Mouse (Mus musculus) lung, postnatal 0 days (tissue): ENCODE measurements around the gene Ehf. TPM values are rescaled to one million over a fixed set of nuclear protein-coding genes. Genes with fewer than 3 reads are reported as not detected.
A peak's percentile ranks its signal among the peaks of the same experiment; 100 is the strongest.

Source experiments
- ATAC-seq: fragments of 200-750 bp; cut with Nextera tagmentation; 2 replicates; pipeline ENCODE4 v1.8.0; 2017; ENCODE audit warnings: moderate library complexity
- DNase-seq: peaks from one replicate; pipeline ENCODE4 v3.0.0-alpha.2; 2016; ENCODE audit warnings: low spot score
- H3K27ac ChIP-seq: fragments of 300-500 bp; sonication (generic); 2 replicates; pipeline ENCODE4 v1.5.1; 2014; ENCODE audit warnings: antibody characterized with exemption, mild to moderate bottlenecking, low read length, mixed read lengths
- H3K27me3 ChIP-seq: fragments of 300-500 bp; sonication (generic); replicated peaks from 2 replicates; pipeline ENCODE4 v1.6.1; 2014; ENCODE audit warnings: low read length, mixed read lengths; ENCODE audit not compliant: insufficient read depth
- H3K36me3 ChIP-seq: fragments of 300-500 bp; sonication (generic); 2 replicates; pipeline ENCODE4 v1.6.1; 2014; ENCODE audit warnings: low read length, mixed read lengths; ENCODE audit not compliant: insufficient read depth
- H3K4me1 ChIP-seq: fragments of 300-500 bp; sonication (generic); 2 replicates; pipeline ENCODE4 v1.6.1; 2014; ENCODE audit warnings: antibody characterized with exemption, low read depth, low read length, mixed read lengths; ENCODE audit not compliant: insufficient read depth
- H3K4me2 ChIP-seq: fragments of 300-500 bp; sonication (generic); replicated peaks from 2 replicates; pipeline ENCODE4 v1.6.1; 2014; ENCODE audit warnings: low read depth, mild to moderate bottlenecking, low read length, moderate library complexity, mixed read lengths
- H3K4me3 ChIP-seq: fragments of 300-500 bp; sonication (generic); 2 replicates; pipeline ENCODE4 v1.5.1; 2014; ENCODE audit warnings: low read depth, low read length
- H3K9ac ChIP-seq: fragments of 300-500 bp; sonication (generic); replicated peaks from 2 replicates; pipeline ENCODE4 v1.6.1; 2014; ENCODE audit warnings: low read depth, mild to moderate bottlenecking
- H3K9me3 ChIP-seq: fragments of 300-500 bp; sonication (generic); 2 replicates; pipeline ENCODE4 v1.6.1; 2016; ENCODE audit warnings: low read length, mixed read lengths
- CTCF ChIP-seq: IDR thresholded peaks from 2 replicates; pipeline ENCODE4 v1.5.1; 2016; ENCODE audit warnings: antibody characterized with exemption, mild to moderate bottlenecking
- EP300 ChIP-seq: IDR thresholded peaks from 2 replicates; pipeline ENCODE4 v1.6.1; 2016; ENCODE audit warnings: antibody characterized with exemption, mild to moderate bottlenecking, control low read depth
- WGBS: fragments of 180-500 bp; shearing (Covaris S2); extraction: QIAGEN DNeasy Blood & Tissue Kit; methylation state at CpG from one replicate; pipeline ENCODE4 v1.1.7; 2014; 5-methylcytosine and 5-hydroxymethylcytosine counted together
- polyA plus RNA-seq: library from polyadenylated mRNA; unstranded; fragments of >200 nt; fragmentation: Nextera tagmentation; extraction: Ambion mirVana; gene quantifications from 2 replicates; pipeline ENCODE4 v1.2.1, GENCODE M21; 2015

Ehf gene
- polyA plus RNA-seq, 1 experiment from 2014 or later = 4.9 TPM

DNA sequence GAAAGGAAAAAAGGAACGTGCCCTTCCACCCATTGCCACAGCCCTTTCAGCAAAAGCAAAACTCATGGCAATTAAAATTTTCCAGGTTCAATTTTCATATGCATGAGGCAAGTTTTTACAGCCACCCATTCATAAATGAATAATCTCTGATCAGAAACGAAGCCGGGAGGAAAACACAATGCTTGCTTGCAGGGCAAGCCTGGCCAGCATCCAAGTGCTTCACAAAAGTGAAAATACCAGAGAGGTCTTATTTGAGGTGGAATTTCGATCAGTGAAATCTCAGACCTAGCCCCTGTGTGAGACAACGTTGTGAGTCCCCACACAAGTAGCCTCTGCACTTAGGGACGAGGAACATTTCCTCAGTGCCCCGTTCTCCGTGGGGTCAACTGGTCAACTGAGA is 19.3 kb downstream of the Ehf start:
- Histone ChIP-seq H3K4me2 (0 out of 2 replicates have a peak overlapping the region, but pooled peaks have one; percentile 8), H3K4me1 (peaks cover 6% of the 10 kb centered on the region), H3K27me3 (no peaks in the 10 kb centered on the region), H3K4me3 (no peak overlapping the region), H3K36me3 (no peaks in the 10 kb centered on the region), H3K27ac (no peak overlapping the region; the same call in 1 of the 2 replicates), H3K9ac (no peak overlapping the region), H3K9me3 (no peaks in the 10 kb centered on the region)
- DNase-seq (peak; percentile 33), ATAC-seq (no peak)
- WGBS = 38% methylated on average over 8 of the region's 8 CpGs
- no peak for TF ChIP-seq EP300
- no peak for TF ChIP-seq CTCF

DNA sequence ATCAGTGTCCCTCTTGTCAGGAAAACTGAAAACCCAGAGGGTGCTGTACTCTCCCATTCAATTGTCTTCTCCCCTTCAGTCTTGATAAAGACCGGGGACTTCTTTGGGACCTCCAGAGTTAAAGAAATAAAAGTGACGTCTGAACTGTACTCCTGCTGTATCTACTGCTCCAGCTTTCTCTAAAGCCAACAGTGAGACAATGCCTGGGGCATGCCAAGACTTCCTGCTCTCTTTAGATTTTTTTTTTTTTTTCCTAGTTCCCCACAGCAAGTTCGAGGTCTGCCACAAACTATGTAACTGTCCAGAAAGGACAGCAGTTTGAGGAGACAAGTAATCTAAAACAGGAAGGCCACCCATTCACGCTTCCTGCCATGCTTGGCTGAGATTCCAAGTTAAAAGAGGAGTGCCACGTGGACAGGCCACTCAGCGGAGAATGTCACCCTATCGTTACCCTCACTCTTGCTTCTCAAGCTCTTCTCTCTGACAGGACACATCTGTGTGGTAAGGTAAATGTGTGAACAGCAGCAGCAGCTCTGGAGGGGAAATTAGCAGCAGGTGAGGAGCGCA is 20.8 kb downstream of the Ehf start:
- DNase-seq = peak; percentile 57
- H3K27ac ChIP-seq = no peak overlapping the region
- no peaks in the 10 kb centered on the region for H3K9me3 ChIP-seq
- no peak overlapping the region for H3K9ac ChIP-seq
- no peaks in the 10 kb centered on the region for H3K27me3 ChIP-seq
- no peak overlapping the region for H3K4me2 ChIP-seq
- no peaks in the 10 kb centered on the region for H3K36me3 ChIP-seq
- H3K4me3 ChIP-seq = no peak overlapping the region
- WGBS = 16% methylated on average over 8 of the region's 8 CpGs
- H3K4me1 ChIP-seq = peaks cover 6% of the 10 kb centered on the region
- no peak for TF ChIP-seq CTCF
- no peak for TF ChIP-seq EP300
- ATAC-seq = peak; percentile 39

- H3K36me3 ChIP-seq = no peaks in the 10 kb centered on the region
- H3K27ac ChIP-seq = no peak overlapping the region
- H3K4me2 ChIP-seq = no peak overlapping the region
- H3K4me3 ChIP-seq = no peak overlapping the region
- ATAC-seq (no peak), DNase-seq (no peak)
- H3K9me3 ChIP-seq = no peaks in the 10 kb centered on the region
- H3K27me3 ChIP-seq = no peaks in the 10 kb centered on the region
- H3K9ac ChIP-seq = no peak overlapping the region
- TF ChIP-seq EP300 (no peak), CTCF (no peak)
- WGBS = 100% methylated on average over 1 of the region's 1 CpGs
- peaks cover 9% of the 10 kb centered on the region for H3K4me1 ChIP-seq
These were observed 23.2 kb downstream of the Ehf start for GRCm38 (mm10) chr2:103279927-103280326.

GRCm38 (mm10) chr2:103278476-103278875 is 24.6 kb downstream of the Ehf start:
- no peak overlapping the region for H3K27ac ChIP-seq
- no peaks in the 10 kb centered on the region for H3K36me3 ChIP-seq
- H3K4me3 ChIP-seq = no peak overlapping the region
- H3K9me3 ChIP-seq = no peaks in the 10 kb centered on the region
- TF ChIP-seq CTCF = no peak
- 72% methylated on average over 1 of the region's 1 CpGs for WGBS
- H3K4me1 ChIP-seq = peaks cover 5% of the 10 kb centered on the region
- no peak overlapping the region for H3K4me2 ChIP-seq
- H3K27me3 ChIP-seq = no peaks in the 10 kb centered on the region
- H3K9ac ChIP-seq = no peak overlapping the region
- no peak for ATAC-seq
- no peak for DNase-seq

DNA sequence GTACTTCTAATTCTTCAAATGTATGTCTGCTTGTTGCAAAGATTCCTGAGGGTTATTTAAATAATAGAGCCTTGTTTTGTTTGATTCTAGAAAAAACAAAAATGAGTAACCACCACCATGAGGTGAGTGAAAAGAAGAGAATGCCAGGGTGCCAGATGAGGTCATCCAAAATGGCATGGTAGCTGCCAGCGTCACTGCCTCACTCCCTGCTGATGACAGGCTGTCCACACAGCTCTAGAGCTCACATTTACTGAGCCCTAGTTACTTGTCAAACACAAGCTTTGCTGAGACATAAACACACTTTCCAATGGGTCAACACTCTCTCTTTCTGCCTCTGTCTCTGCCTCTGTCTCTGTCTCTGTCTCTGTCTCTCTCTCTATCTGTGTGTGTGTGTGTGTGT is 25.3 kb downstream of the Ehf start:
- Histone ChIP-seq H3K4me3 (no peak overlapping the region), H3K4me1 (peaks cover 2% of the 10 kb centered on the region; the same call in 1 of the 2 replicates), H3K9ac (no peak overlapping the region), H3K27ac (no peak overlapping the region), H3K27me3 (no peaks in the 10 kb centered on the region), H3K36me3 (no peaks in the 10 kb centered on the region), H3K9me3 (no peaks in the 10 kb centered on the region), H3K4me2 (no peak overlapping the region)
- no peak for DNase-seq
- WGBS = 69% methylated on average over 1 of the region's 1 CpGs
- no peak for ATAC-seq
- no peak for TF ChIP-seq EP300
- TF ChIP-seq CTCF = no peak

- Histone ChIP-seq H3K4me1 (peaks cover 2% of the 10 kb centered on the region; the same call in 1 of the 2 replicates), H3K4me2 (no peak overlapping the region), H3K9me3 (no peaks in the 10 kb centered on the region), H3K27me3 (no peaks in the 10 kb centered on the region), H3K27ac (peak overlapping the region; percentile 33), H3K36me3 (no peaks in the 10 kb centered on the region; the same call in 1 of the 2 replicates), H3K9ac (no peak overlapping the region), H3K4me3 (no peak overlapping the region)
- DNase-seq (no peak), ATAC-seq (no peak)
- TF ChIP-seq EP300 (no peak), CTCF (no peak)
- 85% methylated on average over 6 of the region's 6 CpGs for WGBS
These were observed 27.6 kb downstream of the Ehf start for GRCm38 (mm10) chr2:103275316-103275960.
